Comparison of ENCODE assay signal across 9 mouse cellular contexts in genomic region chr1:64295512-64295945, GRCm38 (mm10).
DNase-seq lines count a peak whose midpoint lies in the region; ATAC-seq and TF ChIP-seq lines count a peak whose summit lies in the region.
"Had no signal": no experiment of that assay in that cellular context is flagged by ENCODE, and none has a peak within 500 bp of the region (broad histone marks: within the 10 kb centered on the region; RNA-seq: fewer than 3 reads in every experiment).

No protein-coding gene starts in this region.

- no peaks in the 10 kb centered on the region for H3K27me3 ChIP-seq in embryonic facial prominence, embryonic 14.5 days (replicated peaks; ENCODE audit: control insufficient read depth, insufficient read depth, low read length)
- no peaks in the 10 kb centered on the region for H3K27me3 ChIP-seq in embryonic facial prominence, embryonic 10.5 days (replicated peaks; ENCODE audit: low read depth, poor library complexity, severe bottlenecking)
- no peaks in the 10 kb centered on the region for H3K27me3 ChIP-seq in neural tube, embryonic 13.5 days
- H3K27me3 ChIP-seq in hindbrain, postnatal 0 days (ENCODE audit: insufficient read depth, low read length) = no peaks in the 10 kb centered on the region
- no peaks in the 10 kb centered on the region for H3K27me3 ChIP-seq in forebrain, embryonic 12.5 days
- H3K27me3 ChIP-seq: limb, embryonic 12.5 days had no signal

- no peak overlapping the region for H3K4me2 ChIP-seq in embryonic facial prominence, embryonic 14.5 days (ENCODE audit: low read depth, low read length)
- no peak overlapping the region for H3K4me2 ChIP-seq in neural tube, embryonic 13.5 days
- no peak overlapping the region for H3K4me2 ChIP-seq in hindbrain, postnatal 0 days (ENCODE audit: low read depth, low read length)
- H3K4me2 ChIP-seq in forebrain, embryonic 12.5 days = no peak overlapping the region
- H3K4me2 ChIP-seq: limb, embryonic 12.5 days had no signal

- TF ChIP-seq CTCF in hindbrain, postnatal 0 days (IDR thresholded peaks at IDR 0.05; ENCODE audit: low read depth) = no peak

- 24% methylated on average over 6 of the region's 6 CpGs for WGBS in embryonic facial prominence, embryonic 14.5 days
- whole genome bisulfite sequencing in embryonic facial prominence, embryonic 10.5 days = 36% methylated on average over 6 of the region's 6 CpGs
- 16% methylated on average over 6 of the region's 6 CpGs for WGBS in neural tube, embryonic 13.5 days
- 24% methylated on average over 6 of the region's 6 CpGs for WGBS in hindbrain, postnatal 0 days
- 41% methylated on average over 6 of the region's 6 CpGs for WGBS in forebrain, embryonic 12.5 days

- H3K9ac ChIP-seq in embryonic facial prominence, embryonic 14.5 days (ENCODE audit: low read depth, low read length) = no peak overlapping the region
- H3K9ac ChIP-seq in neural tube, embryonic 13.5 days = no peak overlapping the region
- no peak overlapping the region for H3K9ac ChIP-seq in hindbrain, postnatal 0 days (replicated peaks; ENCODE audit: low read length)
- no peak overlapping the region for H3K9ac ChIP-seq in forebrain, embryonic 12.5 days
- H3K9ac ChIP-seq: limb, embryonic 12.5 days had no signal

- H3K4me3 ChIP-seq in embryonic facial prominence, embryonic 14.5 days (ENCODE audit: low read depth, low read length) = no peak overlapping the region
- H3K4me3 ChIP-seq in embryonic facial prominence, embryonic 10.5 days = no peak overlapping the region
- no peak overlapping the region for H3K4me3 ChIP-seq in neural tube, embryonic 13.5 days
- H3K4me3 ChIP-seq in hindbrain, postnatal 0 days (ENCODE audit: low read length) = no peak overlapping the region
- H3K4me3 ChIP-seq in forebrain, embryonic 12.5 days (replicated peaks) = no peak overlapping the region
- H3K4me3 ChIP-seq: limb, embryonic 12.5 days had no signal

- no peak overlapping the region for H3K27ac ChIP-seq in embryonic facial prominence, embryonic 14.5 days (replicated peaks; ENCODE audit: low read depth, low read length)
- no peak overlapping the region for H3K27ac ChIP-seq in embryonic facial prominence, embryonic 10.5 days (replicated peaks)
- H3K27ac ChIP-seq in neural tube, embryonic 13.5 days (replicated peaks) = peak overlapping the region; percentile 72
- 0 out of 2 replicates have a peak overlapping the region, but pooled peaks have one; percentile 54 for H3K27ac ChIP-seq in hindbrain, postnatal 0 days
- no peak overlapping the region for H3K27ac ChIP-seq in forebrain, embryonic 12.5 days
- H3K27ac ChIP-seq: limb, embryonic 12.5 days had no signal

- ATAC-seq in embryonic facial prominence, embryonic 14.5 days (ENCODE audit: low read depth) = 0 out of 2 replicates have a peak, but pooled peaks have one; percentile 30
- peak; percentile 67; the same call in 1 of the 2 replicates for ATAC-seq in neural tube, embryonic 13.5 days (ENCODE audit: low read depth)
- ATAC-seq in hindbrain, postnatal 0 days = 0 out of 2 replicates have a peak, but pooled peaks have one; percentile 35
- peak; percentile 57 for ATAC-seq in megakaryocyte progenitor cell, adult 5-6 weeks (replicated peaks; ENCODE audit: poor library complexity)
- no peak for ATAC-seq in forebrain, embryonic 12.5 days (ENCODE audit: low FRiP score)

- H3K9me3 ChIP-seq in embryonic facial prominence, embryonic 14.5 days (ENCODE audit: control insufficient read depth, low read length) = no peaks in the 10 kb centered on the region
- H3K9me3 ChIP-seq in embryonic facial prominence, embryonic 10.5 days = no peaks in the 10 kb centered on the region
- no peaks in the 10 kb centered on the region for H3K9me3 ChIP-seq in neural tube, embryonic 13.5 days
- no peaks in the 10 kb centered on the region for H3K9me3 ChIP-seq in hindbrain, postnatal 0 days (ENCODE audit: low read length)
- no peaks in the 10 kb centered on the region for H3K9me3 ChIP-seq in forebrain, embryonic 12.5 days
- H3K9me3 ChIP-seq: limb, embryonic 12.5 days had no signal

- H3K4me1 ChIP-seq in embryonic facial prominence, embryonic 14.5 days (ENCODE audit: control insufficient read depth, insufficient read depth, low read length) = no peaks in the 10 kb centered on the region
- peaks cover 13% of the 10 kb centered on the region for H3K4me1 ChIP-seq in embryonic facial prominence, embryonic 10.5 days
- peaks cover 16% of the 10 kb centered on the region for H3K4me1 ChIP-seq in neural tube, embryonic 13.5 days (replicated peaks)
- H3K4me1 ChIP-seq in hindbrain, postnatal 0 days (ENCODE audit: insufficient read depth, low read length) = peaks cover 5% of the 10 kb centered on the region
- H3K4me1 ChIP-seq in forebrain, embryonic 12.5 days = peaks cover 16% of the 10 kb centered on the region; the same call in 1 of the 2 replicates
- H3K4me1 ChIP-seq: limb, embryonic 12.5 days had no signal

- H3K36me3 ChIP-seq in embryonic facial prominence, embryonic 14.5 days (ENCODE audit: control insufficient read depth, insufficient read depth, low read length) = no peaks in the 10 kb centered on the region
- no peaks in the 10 kb centered on the region for H3K36me3 ChIP-seq in embryonic facial prominence, embryonic 10.5 days (replicated peaks)
- no peaks in the 10 kb centered on the region for H3K36me3 ChIP-seq in neural tube, embryonic 13.5 days
- no peaks in the 10 kb centered on the region for H3K36me3 ChIP-seq in hindbrain, postnatal 0 days (ENCODE audit: insufficient read depth, low read length)
- no peaks in the 10 kb centered on the region for H3K36me3 ChIP-seq in forebrain, embryonic 12.5 days (replicated peaks)
- H3K36me3 ChIP-seq: limb, embryonic 12.5 days had no signal

- peak; percentile 43 for DNase-seq in embryonic facial prominence, embryonic 14.5 days (ENCODE audit: low spot score)
- no peak for DNase-seq in embryonic facial prominence, embryonic 10.5 days (ENCODE audit: low spot score)
- no peak for DNase-seq in neural tube, embryonic 10.5 days (ENCODE audit: extremely low spot score, low spot score)
- peak; percentile 43 for DNase-seq in hindbrain, postnatal 0 days (ENCODE audit: low spot score)
- no peak for DNase-seq in thymus, postnatal 0 days (ENCODE audit: low spot score)

Comparison
In these comparisons a context has a peak if more than half of its experiments do, and no peak if none do; other contexts are left out.
1. DNase-seq: peak in embryonic facial prominence, embryonic 14.5 days (single experiment) and hindbrain, postnatal 0 days (single experiment); none in embryonic facial prominence, embryonic 10.5 days (single experiment), neural tube, embryonic 10.5 days (single experiment) and thymus, postnatal 0 days (single experiment).
2. H3K27ac ChIP-seq: peak in neural tube, embryonic 13.5 days (single experiment) and hindbrain, postnatal 0 days (single experiment); none in embryonic facial prominence, embryonic 14.5 days (single experiment), embryonic facial prominence, embryonic 10.5 days (single experiment) and forebrain, embryonic 12.5 days (single experiment).